Mouse (Mus musculus) limb, embryonic 13.5 days (tissue): ENCODE measurements around the gene Rnf6. TPM values are rescaled to one million over a fixed set of nuclear protein-coding genes. Genes with fewer than 3 reads are reported as not detected.

Experiments used
- ATAC-seq: fragments of 200-750 bp; cut with Nextera tagmentation; 2 replicates; pipeline ENCODE4 v1.8.0; 2017; ENCODE audit warnings: low read depth, moderate number of reproducible peaks, moderate TSS enrichment; ENCODE audit not compliant: low FRiP score
- H3K27ac ChIP-seq: fragments of 300-500 bp; sonication (generic); 2 replicates; pipeline ENCODE4 v1.5.1; 2015; ENCODE audit warnings: inconsistent platforms, mild to moderate bottlenecking, moderate library complexity
- H3K27me3 ChIP-seq: fragments of 300-500 bp; sonication (generic); 2 replicates; pipeline ENCODE4 v1.6.1; 2015; ENCODE audit warnings: mild to moderate bottlenecking, inconsistent platforms
- H3K36me3 ChIP-seq: fragments of 300-500 bp; sonication (generic); 2 replicates; pipeline ENCODE4 v1.6.1; 2015; ENCODE audit warnings: inconsistent platforms, mild to moderate bottlenecking, moderate library complexity
- H3K4me1 ChIP-seq: fragments of 300-500 bp; sonication (generic); 2 replicates; pipeline ENCODE4 v1.6.1; 2015; ENCODE audit warnings: inconsistent platforms
- H3K4me2 ChIP-seq: fragments of 300-500 bp; sonication (generic); replicated peaks from 2 replicates; pipeline ENCODE4 v1.6.1; 2015; ENCODE audit warnings: inconsistent platforms, mild to moderate bottlenecking, moderate library complexity
- H3K4me3 ChIP-seq: fragments of 300-500 bp; sonication (generic); 2 replicates; pipeline ENCODE4 v1.5.1; 2015; ENCODE audit warnings: moderate library complexity, mild to moderate bottlenecking, inconsistent platforms
- H3K9ac ChIP-seq: fragments of 300-500 bp; sonication (generic); 2 replicates; pipeline ENCODE4 v1.6.1; 2015; ENCODE audit warnings: mild to moderate bottlenecking, inconsistent platforms
- H3K9me3 ChIP-seq: fragments of 300-500 bp; sonication (generic); 2 replicates; pipeline ENCODE4 v1.6.1; 2016; ENCODE audit warnings: inconsistent platforms
- WGBS: fragments of 180-500 bp; shearing (Covaris S2); methylation state at CpG from one replicate; pipeline ENCODE4 v1.1.7; 2015; 5-methylcytosine and 5-hydroxymethylcytosine counted together
- polyA plus RNA-seq: library from polyadenylated mRNA; unstranded; fragments of >200 nt; fragmentation: Nextera tagmentation; extraction: Ambion mirVana; gene quantifications from 2 replicates; pipeline ENCODE4 v1.2.1, GENCODE M21; 2015

The Rnf6 gene
- polyA plus RNA-seq, 1 experiment from 2014 or later = 40.1 TPM

DNA sequence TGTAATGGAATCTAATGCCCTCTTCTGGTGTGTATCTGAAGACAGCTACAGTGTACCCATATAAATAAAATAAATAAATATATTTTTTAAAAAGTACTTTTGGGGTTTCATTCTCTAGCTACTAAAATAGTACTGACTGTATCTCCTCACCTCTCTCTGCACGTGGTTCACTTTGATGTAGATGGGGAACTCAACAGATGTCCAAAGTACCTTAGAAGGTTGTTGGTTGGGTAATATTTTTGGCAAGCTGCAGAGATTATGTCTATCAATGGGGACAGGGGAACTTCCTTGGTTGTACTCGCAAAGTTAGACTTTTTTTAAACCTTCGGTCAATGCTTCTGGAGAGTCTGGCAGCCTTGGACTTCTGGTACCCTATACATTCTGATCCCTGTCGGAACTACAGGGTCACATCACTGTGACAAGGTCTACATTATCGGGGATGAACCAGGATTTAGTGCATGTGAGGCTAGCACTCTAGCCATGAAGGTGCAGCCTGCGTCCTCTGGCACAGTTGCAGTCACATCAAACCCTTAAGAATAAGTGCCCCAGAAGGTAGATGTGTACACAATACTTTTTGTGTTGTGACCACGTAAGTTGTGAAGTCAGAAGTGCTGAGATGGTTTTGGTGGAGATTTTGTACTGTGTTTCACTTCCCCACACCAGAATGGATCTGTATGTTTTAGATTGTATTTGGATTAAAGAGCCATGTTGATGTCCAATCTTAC lies 24.5 kb upstream of the Rnf6 start:
- Histone ChIP-seq H3K4me2 (no peak overlapping the region), H3K4me3 (no peak overlapping the region), H3K9ac (no peak overlapping the region), H3K9me3 (no peaks in the 10 kb centered on the region), H3K27me3 (no peaks in the 10 kb centered on the region), H3K36me3 (no peaks in the 10 kb centered on the region; the same call in 1 of the 2 replicates), H3K27ac (no peak overlapping the region), H3K4me1 (peaks cover 11% of the 10 kb centered on the region; the same call in 1 of the 2 replicates)
- ATAC-seq = no peak
- 95% methylated on average over 7 of the region's 7 CpGs for WGBS

DNA sequence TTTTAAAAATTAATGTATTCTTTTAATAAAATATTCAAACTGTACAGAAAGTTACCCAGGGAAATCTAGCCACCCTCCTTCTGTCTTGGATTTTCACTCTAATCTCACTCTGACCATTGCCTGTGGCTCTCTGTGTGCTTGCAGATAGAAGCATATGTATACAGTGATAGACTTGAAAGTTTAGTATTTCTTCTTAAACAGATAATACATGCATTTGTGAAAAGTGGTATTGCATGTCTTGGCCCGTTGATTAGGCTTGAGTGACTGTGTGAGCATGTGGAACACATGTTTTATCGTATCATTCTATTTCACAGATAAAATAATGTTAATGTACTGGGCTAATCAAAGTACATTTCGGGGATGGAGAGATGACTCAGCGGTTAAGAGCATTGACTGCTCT lies 23.8 kb upstream of the Rnf6 start:
- no peak overlapping the region for H3K9ac ChIP-seq
- H3K4me3 ChIP-seq = no peak overlapping the region
- H3K36me3 ChIP-seq = no peaks in the 10 kb centered on the region; the same call in 1 of the 2 replicates
- no peaks in the 10 kb centered on the region for H3K27me3 ChIP-seq
- WGBS = 96% methylated on average over 4 of the region's 4 CpGs
- peaks cover 6% of the 10 kb centered on the region; the same call in 1 of the 2 replicates for H3K4me1 ChIP-seq
- no peak overlapping the region for H3K4me2 ChIP-seq
- H3K9me3 ChIP-seq = no peaks in the 10 kb centered on the region
- no peak overlapping the region for H3K27ac ChIP-seq
- no peak for ATAC-seq

DNA sequence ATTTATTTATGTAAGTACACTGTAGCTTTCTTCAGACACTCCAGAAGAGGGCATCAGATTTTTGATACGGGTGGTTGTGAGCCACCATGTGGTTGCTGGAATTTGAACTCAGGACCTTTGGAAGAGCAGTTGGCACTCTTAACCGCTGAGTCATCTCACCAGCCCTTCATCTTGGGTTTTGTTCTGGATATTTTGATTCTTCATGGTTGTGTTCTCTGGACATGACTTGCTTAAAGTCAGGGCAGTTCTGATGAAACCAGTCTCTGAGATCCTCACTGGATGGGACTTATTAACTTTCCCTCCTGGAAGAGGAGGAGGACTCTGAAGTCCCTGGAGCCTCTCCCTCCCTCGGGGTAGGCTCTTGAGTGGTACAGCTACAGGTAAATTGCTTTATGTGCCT lies 19.8 kb upstream of the Rnf6 start:
- ATAC-seq = no peak
- Histone ChIP-seq H3K4me3 (no peak overlapping the region), H3K9ac (no peak overlapping the region), H3K27ac (no peak overlapping the region), H3K4me2 (no peak overlapping the region), H3K9me3 (no peaks in the 10 kb centered on the region), H3K36me3 (no peaks in the 10 kb centered on the region), H3K4me1 (0 out of 2 replicates have a peak, but pooled peaks cover 3% of the 10 kb centered on the region), H3K27me3 (no peaks in the 10 kb centered on the region)
- 91% methylated on average over 3 of the region's 3 CpGs for WGBS

DNA sequence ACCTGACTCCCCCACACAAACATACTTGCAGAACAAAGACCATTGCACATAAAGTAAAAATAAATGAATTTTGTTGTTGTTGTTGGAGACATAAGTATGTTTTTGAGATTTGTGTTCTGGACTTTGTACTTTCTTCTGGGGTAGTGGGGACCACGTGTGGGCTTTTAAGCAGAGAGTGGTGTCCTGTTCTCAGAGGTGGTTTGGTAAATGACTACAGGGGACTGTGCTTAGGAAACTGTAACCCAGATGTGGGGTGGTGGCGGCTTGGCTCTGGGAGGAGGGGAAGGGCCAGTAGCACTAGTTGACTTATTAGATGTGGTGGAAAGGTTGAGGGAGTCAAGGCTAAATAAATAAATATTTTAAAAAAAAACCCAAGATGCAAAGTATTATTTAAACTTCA lies 19.4 kb upstream of the Rnf6 start:
- no peak overlapping the region for H3K9ac ChIP-seq
- H3K27ac ChIP-seq = no peak overlapping the region
- no peaks in the 10 kb centered on the region for H3K9me3 ChIP-seq
- WGBS = 95% methylated on average over 2 of the region's 2 CpGs
- no peaks in the 10 kb centered on the region for H3K27me3 ChIP-seq
- H3K36me3 ChIP-seq = no peaks in the 10 kb centered on the region; the same call in 1 of the 2 replicates
- ATAC-seq = no peak
- H3K4me3 ChIP-seq = no peak overlapping the region
- no peak overlapping the region for H3K4me2 ChIP-seq
- H3K4me1 ChIP-seq = 0 out of 2 replicates have a peak, but pooled peaks cover 3% of the 10 kb centered on the region

- Histone ChIP-seq H3K4me3 (no peak overlapping the region), H3K36me3 (no peaks in the 10 kb centered on the region; the same call in 1 of the 2 replicates), H3K9me3 (no peaks in the 10 kb centered on the region), H3K27me3 (no peaks in the 10 kb centered on the region), H3K9ac (no peak overlapping the region), H3K27ac (no peak overlapping the region), H3K4me1 (0 out of 2 replicates have a peak, but pooled peaks cover under 1% of the 10 kb centered on the region), H3K4me2 (no peak overlapping the region)
- ATAC-seq = no peak
- 82% methylated on average over 10 of the region's 10 CpGs for WGBS
Observed at GRCm38 (mm10) chr5:146238274-146238673, 16.9 kb upstream of the Rnf6 start.

GRCm38 (mm10) chr5:146234336-146234735 lies 13.0 kb upstream of the Rnf6 start:
- ATAC-seq = no peak
- Histone ChIP-seq H3K27ac (no peak overlapping the region), H3K4me1 (peaks cover 13% of the 10 kb centered on the region), H3K9me3 (no peaks in the 10 kb centered on the region), H3K27me3 (no peaks in the 10 kb centered on the region), H3K9ac (no peak overlapping the region), H3K4me2 (no peak overlapping the region), H3K4me3 (no peak overlapping the region), H3K36me3 (no peaks in the 10 kb centered on the region; the same call in 1 of the 2 replicates)
- 95% methylated on average over 1 of the region's 1 CpGs for WGBS

- H3K9me3 ChIP-seq = no peaks in the 10 kb centered on the region
- H3K9ac ChIP-seq = no peak overlapping the region
- peak overlapping the region; percentile 91 for H3K4me3 ChIP-seq
- H3K4me1 ChIP-seq = peaks cover 13% of the 10 kb centered on the region
- no peak for ATAC-seq
- 69% methylated on average over 11 of the region's 11 CpGs for WGBS
- H3K4me2 ChIP-seq = peak overlapping the region; percentile 88
- no peak overlapping the region for H3K27ac ChIP-seq
- no peaks in the 10 kb centered on the region; the same call in 1 of the 2 replicates for H3K36me3 ChIP-seq
- no peaks in the 10 kb centered on the region for H3K27me3 ChIP-seq
Observed at GRCm38 (mm10) chr5:146232816-146233215, 11.5 kb upstream of the Rnf6 start.

- no peaks in the 10 kb centered on the region; the same call in 1 of the 2 replicates for H3K36me3 ChIP-seq
- peak overlapping the region; percentile 91 for H3K4me3 ChIP-seq
- peak overlapping the region; percentile 91 for H3K9ac ChIP-seq
- H3K4me2 ChIP-seq = peak overlapping the region; percentile 88
- no peaks in the 10 kb centered on the region for H3K9me3 ChIP-seq
- no peaks in the 10 kb centered on the region for H3K27me3 ChIP-seq
- ATAC-seq = no peak
- H3K27ac ChIP-seq = no peak overlapping the region
- H3K4me1 ChIP-seq = peaks cover 13% of the 10 kb centered on the region
- whole genome bisulfite sequencing = 41% methylated on average over 6 of the region's 6 CpGs
Observed at GRCm38 (mm10) chr5:146232056-146232675, 10.8 kb upstream of the Rnf6 start.

DNA sequence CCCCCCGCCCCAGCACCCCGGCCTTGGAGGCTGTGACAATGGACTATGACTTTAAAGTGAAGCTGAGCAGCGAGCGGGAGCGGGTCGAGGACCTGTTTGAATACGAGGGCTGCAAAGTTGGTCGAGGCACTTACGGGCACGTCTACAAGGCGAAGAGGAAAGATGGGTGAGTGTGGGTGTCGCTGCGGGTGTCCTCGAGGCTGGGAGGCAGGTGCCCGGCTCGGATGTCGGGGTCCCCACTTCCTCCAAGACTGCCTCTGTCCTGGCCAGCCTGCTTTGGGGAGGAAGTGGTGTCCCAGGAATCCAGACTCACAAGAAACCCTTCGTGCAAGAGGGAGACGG lies 10.3 kb upstream of the Rnf6 start:
- Histone ChIP-seq H3K9me3 (no peaks in the 10 kb centered on the region), H3K27me3 (no peaks in the 10 kb centered on the region), H3K27ac (peak overlapping the region; percentile 95), H3K4me2 (peak overlapping the region; percentile 88), H3K4me1 (peaks cover 13% of the 10 kb centered on the region), H3K9ac (peak overlapping the region; percentile 91), H3K36me3 (no peaks in the 10 kb centered on the region; the same call in 1 of the 2 replicates), H3K4me3 (peak overlapping the region; percentile 91)
- no peak; the same call in 1 of the 2 replicates for ATAC-seq
- WGBS = 0% methylated on average over 19 of the region's 19 CpGs

- Histone ChIP-seq H3K4me2 (peak within 1 kb of the TSS; percentile 88), H3K27ac (peak within 1 kb of the TSS; percentile 95), H3K9me3 (no peaks in the 10 kb centered on the region), H3K4me3 (peak within 1 kb of the TSS; percentile 91), H3K4me1 (peaks cover 13% of the 10 kb centered on the region), H3K27me3 (no peaks in the 10 kb centered on the region), H3K9ac (peak within 1 kb of the TSS; percentile 91), H3K36me3 (no peaks in the 10 kb centered on the region; the same call in 1 of the 2 replicates)
- ATAC-seq = peak; percentile 93
- 0% methylated on average over 95 of the region's 102 CpGs for WGBS
Observed at GRCm38 (mm10) chr5:146230864-146231654, 9.7 kb upstream of the Rnf6 start, which contains the start of gene Cdk8. Cdk8 (plus strand) TSS chr5:146231230.

DNA sequence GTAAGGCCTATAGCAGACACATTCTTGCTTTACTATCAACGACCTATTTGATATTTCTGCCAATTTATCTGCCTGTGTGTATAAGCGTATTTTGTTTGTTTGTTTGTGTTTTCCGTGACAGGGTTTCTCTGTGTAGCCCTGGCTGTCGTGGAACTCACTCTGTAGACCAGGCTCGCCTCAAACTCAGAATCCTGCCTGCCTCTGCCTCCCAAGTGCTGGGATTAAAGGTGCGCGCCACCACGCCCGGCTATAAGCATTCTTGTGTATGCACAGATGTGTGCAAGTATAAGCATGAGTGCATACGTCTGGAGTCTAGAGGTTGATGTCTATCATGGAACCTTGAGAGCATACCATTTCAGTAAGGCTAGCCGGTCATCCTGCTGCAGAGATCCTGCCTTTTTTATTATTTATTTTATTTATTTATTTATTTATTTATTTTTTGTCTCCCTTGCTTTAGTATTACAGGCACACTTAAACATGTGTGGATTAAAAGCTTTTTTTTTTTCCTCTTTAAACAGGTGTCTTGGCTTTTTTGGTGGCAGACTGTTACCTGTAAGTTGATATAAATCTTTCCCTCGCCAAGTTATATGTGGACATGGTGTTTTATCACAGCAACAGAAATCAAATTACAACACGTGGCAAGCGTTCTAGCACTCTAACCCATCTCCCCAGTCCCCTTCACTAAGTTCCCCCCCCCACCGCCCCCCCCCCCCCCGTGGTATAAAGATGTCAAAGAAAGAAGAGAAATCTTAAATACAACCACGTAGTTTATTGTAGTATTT lies 8.7 kb upstream of the Rnf6 start:
- Histone ChIP-seq H3K27me3 (no peaks in the 10 kb centered on the region), H3K36me3 (no peaks in the 10 kb centered on the region), H3K4me1 (peaks cover 13% of the 10 kb centered on the region), H3K9ac (peak overlapping the region; percentile 91), H3K27ac (peak overlapping the region; percentile 95), H3K9me3 (no peaks in the 10 kb centered on the region), H3K4me3 (peak overlapping the region; percentile 91), H3K4me2 (peak overlapping the region; percentile 88)
- 56% methylated on average over 17 of the region's 17 CpGs for WGBS
- ATAC-seq = no peak
